Mouse (Mus musculus): Measurements from ENCODE around the gene Ttc16.

Ttc16 gene

DNA sequence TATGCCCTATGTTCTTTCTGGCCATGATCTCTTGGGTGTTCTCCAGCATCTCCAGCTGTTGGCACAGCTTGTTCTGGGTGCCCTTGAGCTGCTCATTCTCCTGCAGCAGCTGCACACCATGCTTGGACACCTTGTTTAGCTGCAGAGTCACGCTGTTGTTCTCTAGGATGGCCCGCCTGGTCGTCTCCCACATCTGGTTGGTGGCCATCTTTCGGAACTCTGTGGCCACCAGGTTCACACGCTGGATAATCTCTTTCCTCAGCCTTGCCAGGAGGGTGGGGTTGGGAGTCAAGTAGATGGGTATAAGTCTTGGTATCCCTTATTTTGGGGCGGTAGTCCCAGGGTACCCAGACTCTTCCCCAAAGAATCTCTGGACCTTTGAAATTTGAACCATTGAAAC is 4.3 kb upstream of the Ttc16 start:
- in situ Hi-C loops (cut with MboI) = no loop called here

DNA sequence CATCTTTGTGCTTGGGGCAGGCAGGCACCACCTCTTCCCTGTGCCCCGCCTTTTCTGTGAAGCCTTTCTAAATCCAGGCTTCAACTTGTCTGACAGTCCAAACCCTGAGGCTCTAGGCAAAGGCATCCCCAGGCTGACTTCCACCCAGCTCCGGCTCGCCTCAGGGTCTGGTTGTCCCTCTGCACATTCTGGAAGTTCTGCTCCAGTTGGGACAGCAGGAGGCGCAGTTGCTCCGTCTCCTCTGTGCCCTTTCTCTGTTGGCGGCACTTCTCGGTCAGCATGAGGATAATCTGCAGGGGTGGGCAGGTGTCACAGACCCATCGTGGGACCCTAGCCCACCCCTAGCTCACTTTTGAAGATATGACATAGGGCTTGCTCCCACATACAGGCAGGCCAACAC is 3.7 kb upstream of the Ttc16 start:
- in situ Hi-C loops (cut with MboI) = no loop called here

- in situ Hi-C loops (cut with MboI) = no loop called here
Measured at GRCm38 (mm10) chr2:32778081-32778480, 2.6 kb upstream of the Ttc16 start.

GRCm38 (mm10) chr2:32776192-32776591 is 759 bp upstream of the Ttc16 start:
- in situ Hi-C loops (cut with MboI) = no loop called here

DNA sequence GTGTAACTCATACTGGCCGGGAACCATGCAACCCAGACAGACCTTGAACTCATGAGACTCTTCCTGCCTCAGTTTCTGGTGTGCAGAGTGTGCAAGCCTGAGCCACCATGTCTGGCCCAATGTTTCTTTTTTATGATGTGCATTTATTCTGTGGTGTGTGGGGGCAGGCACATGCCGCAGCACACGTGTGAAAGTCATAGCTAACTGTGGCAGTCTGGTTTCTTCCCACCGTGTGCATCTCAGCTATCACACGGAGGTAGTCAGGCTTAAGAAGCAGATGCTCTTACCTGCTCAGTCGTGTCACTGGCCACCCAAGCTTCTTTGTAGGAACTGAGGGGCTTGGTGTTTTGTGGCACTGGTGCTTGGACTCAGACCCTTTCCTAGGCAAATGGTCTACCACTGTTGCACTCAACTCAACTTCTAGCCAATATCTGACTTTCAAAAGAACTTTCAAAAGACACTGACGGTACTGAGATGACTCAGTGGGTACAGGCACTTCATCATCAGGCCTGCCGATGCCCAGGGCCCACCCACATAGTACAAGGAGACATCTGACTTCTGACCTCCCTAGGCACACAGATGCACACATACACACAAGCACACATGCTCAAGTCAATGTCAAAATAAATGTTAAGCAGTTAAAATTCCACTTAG is 2.7 kb downstream of the Ttc16 start:
- in situ Hi-C loops (cut with MboI) = no loop called here

- in situ Hi-C loops (cut with MboI) = no loop called here
Measured at GRCm38 (mm10) chr2:32771886-32772285, 3.5 kb downstream of the Ttc16 start.

- in situ Hi-C loops (cut with MboI) = no loop called here
Measured at GRCm38 (mm10) chr2:32769327-32770085, 5.9 kb downstream of the Ttc16 start.

- in situ Hi-C loops (cut with MboI) = no loop called here
Measured at GRCm38 (mm10) chr2:32768661-32769285, 6.7 kb downstream of the Ttc16 start.

GRCm38 (mm10) chr2:32767241-32767640 is 8.2 kb downstream of the Ttc16 start:
- in situ Hi-C loops (cut with MboI) = no loop called here

DNA sequence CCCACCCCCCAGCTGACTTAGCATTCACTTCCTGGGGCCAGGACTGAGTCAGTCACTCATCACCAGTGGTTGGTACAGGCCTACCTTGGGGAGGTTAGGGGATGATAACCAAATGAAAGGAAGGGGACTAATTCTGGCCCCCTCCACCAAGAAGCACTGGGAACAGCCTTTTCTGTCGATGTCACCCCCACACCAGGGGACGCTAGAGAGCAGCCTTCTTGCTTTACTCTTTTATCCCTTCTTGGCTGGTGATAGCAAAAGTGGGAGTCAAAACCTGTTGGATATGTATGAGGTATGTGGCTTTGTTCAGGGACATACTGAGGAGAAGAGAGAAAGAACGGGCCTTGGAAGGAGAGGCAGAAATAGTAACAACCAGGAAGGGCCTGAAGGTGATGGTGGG is 12.1 kb downstream of the Ttc16 start:
- in situ Hi-C loops (cut with MboI) = no loop called here

DNA sequence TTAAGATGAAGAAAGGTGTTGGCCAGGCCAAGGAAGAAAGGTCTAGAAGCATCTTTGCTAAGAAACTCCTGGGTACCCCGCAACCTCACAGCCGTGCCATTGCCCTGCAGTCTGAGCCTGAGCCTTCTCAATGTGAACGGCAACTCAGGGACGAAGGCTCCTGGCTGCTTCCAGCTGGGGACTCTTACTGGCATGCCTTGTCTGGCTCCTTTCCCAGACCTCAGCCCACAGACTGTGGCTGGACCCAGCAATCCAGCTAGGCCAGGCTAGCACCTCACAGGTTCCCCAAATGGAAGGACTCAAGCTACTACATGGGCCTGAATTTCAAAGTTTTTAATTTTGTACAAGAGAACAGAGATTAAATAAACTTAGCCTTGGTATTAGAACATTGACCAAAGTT is 13.6 kb downstream of the Ttc16 start:
- in situ Hi-C loops (cut with MboI) = no loop called here

DNA sequence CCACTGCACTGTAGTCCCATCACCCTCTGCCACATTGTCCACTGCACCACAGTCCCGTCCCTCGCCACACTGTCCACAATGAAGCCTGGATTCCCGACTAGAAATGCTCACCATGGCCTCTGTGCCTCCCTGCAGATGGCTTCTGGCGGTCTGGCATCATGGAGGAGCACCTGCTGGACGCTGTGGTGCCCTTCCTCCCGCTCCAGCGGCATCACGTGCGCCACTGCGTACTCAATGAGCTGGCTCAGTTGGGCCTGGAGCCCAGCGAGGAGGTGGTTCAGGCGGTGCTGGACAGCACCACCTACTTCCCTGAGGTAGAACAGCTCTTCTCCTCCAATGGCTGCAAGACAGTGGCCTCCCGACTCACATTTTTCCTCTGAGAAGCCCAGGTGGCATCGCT is 14.1 kb downstream of the Ttc16 start:
- in situ Hi-C loops (cut with MboI) = no loop called here

DNA sequence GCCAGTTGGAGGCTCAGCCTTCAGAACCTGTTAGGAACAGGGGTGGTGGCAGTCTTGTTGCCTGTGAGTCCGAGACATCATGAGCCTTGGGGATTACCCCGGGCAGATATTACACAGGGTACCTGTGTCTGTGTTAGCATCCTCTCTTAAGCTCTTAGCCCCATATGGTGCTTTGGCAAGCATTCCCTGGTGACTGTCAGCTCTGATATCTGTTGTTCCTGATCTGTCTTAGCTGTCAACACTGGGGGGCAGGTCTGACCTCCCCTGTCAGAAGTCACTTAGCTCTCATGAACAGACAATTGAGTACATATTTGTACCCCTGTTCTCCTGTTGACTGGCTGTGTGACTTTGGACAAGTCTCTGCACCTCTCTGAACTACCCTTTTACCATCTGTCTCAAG is 16.4 kb downstream of the Ttc16 start:
- in situ Hi-C loops (cut with MboI) = loop anchor here (5.0 kb wide), 1 partner anchor 47 kb away; the partner anchor contains the start of gene Cdk9

- in situ Hi-C loops (cut with MboI) = loop anchor here (5.0 kb wide), 1 partner anchor 46 kb away; the partner anchor contains the start of gene Cdk9
Measured at GRCm38 (mm10) chr2:32758503-32758902, 16.9 kb downstream of the Ttc16 start.

- in situ Hi-C loops (cut with MboI) = loop anchor here (5.0 kb wide), 1 partner anchor 45 kb away; the partner anchor contains the start of gene Cdk9
Measured at GRCm38 (mm10) chr2:32757056-32757845, 18.2 kb downstream of the Ttc16 start, which contains the start of gene Tor2a. TSS of gene Tor2a (plus strand) at chr2:32757234.

DNA sequence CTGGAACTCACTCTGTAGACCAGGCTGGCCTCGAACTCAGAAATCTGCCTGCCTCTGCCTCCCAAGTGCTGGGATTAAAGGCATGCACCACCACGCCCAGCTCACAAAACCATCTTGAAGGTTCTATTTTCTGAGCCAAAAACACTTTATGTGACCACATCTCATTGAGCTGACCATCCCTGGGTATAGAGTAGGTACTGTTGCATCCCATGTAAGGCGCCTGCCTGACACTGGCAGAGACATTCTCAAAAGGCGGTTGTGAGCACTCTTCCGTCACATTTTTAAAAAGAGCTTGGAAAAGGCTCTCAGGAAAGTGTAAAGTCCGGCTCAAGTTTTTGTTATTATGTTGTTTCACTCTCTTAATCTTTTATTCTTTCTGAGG is 18.8 kb downstream of the Ttc16 start:
- in situ Hi-C loops (cut with MboI) = loop anchor here (5.0 kb wide), 1 partner anchor 44 kb away; the partner anchor contains the start of gene Cdk9

DNA sequence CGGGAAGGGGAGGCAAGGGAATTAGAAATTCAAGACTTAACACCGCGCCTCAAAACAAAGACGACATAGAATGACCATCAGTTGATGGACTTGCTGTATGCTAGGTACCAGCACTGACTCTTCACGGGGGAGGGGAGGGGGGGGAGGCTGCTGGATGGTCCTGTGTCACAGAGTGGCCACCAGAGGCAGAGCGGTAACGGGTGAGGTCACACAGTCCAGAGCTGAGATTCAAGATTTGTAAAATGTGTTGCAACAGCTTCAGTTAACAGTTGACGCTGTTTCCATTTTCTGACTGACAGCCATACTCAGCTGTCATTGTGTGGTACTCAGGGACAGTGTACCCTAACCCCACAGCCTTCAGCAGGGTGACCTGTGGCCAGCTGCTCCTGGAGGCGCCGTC is 23.3 kb downstream of the Ttc16 start:
- in situ Hi-C loops (cut with MboI) = no loop called here

GRCm38 (mm10) chr2:32751665-32752033 is 23.8 kb downstream of the Ttc16 start:
- in situ Hi-C loops (cut with MboI) = no loop called here

DNA sequence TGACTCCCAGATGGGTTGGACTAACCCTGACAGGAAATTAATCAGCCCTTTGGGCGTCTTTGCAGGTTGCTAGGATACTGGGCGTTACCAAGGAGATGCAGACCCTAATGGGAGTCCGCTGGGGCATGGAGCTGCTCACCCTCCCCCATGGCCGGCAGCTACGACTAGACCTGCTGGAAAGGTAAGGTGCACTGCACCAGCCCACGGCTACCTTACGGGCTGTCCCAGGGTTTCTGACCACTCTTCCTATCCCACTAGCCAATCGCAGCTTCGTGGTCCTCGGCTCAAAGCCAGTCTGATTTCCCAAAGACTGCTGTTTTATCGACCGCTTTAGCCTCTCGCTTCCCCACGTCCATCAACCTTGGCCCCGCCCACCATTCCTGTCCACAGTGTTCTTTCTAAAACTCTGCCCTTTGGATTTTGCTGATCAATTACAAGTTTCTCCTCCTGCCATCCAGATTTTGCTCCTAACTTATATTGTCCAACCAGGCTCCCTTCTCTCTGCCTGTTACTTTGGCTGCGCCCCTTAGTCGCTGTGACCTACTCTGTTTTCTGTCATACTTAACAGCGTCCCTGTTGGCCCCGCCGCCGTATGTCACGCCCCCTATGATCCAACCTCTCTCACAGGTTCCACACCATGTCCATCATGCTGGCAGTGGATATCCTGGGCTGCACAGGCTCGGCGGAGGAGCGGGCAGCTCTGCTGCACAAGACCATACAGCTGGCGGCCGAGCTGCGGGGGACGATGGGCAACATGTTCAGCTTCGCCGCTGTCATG is 24.4 kb downstream of the Ttc16 start:
- in situ Hi-C loops (cut with MboI) = no loop called here

- in situ Hi-C loops (cut with MboI) = no loop called here
Measured at GRCm38 (mm10) chr2:32750199-32750598, 25.2 kb downstream of the Ttc16 start.

- in situ Hi-C loops (cut with MboI) = no loop called here
Measured at GRCm38 (mm10) chr2:32749082-32749481, 26.4 kb downstream of the Ttc16 start.

Measured in mature B cell (primary cell).